Comparison of ENCODE assay signal across 12 mouse cellular contexts in the genomic region with DNA sequence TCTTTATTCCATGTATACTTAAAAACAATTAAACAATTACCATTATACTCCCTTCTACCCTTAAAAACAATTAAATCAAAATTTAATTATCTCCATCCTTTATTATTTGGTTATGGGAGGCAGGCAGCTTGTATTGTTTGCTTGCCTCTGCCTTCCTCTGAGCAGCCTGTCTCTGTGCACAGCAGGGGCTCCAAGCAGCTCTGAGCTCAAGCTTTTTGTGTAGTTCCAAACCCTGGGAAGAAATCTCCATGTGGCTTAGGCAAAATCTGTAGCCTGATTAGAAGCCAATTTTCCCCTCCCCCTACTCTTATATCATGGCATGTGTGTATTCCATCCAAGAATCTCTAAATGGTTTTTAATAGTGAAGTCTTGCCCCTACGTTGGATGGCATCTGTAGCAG.
"Had no signal": no experiment of that assay in that cellular context is flagged by ENCODE, and none has a peak within 500 bp of the region (broad histone marks: within the 10 kb centered on the region; RNA-seq: fewer than 3 reads in every experiment).

No protein-coding gene starts in this region.

- H3K4me3 ChIP-seq: layer of hippocampus, adult 2 months; left cerebral cortex, adult 2 months; limb, embryonic 15.5 days; liver, embryonic 12.5 days; midbrain, embryonic 13.5 days had no signal

- H3K36me3 ChIP-seq: limb, embryonic 15.5 days; liver, embryonic 12.5 days; midbrain, embryonic 13.5 days had no signal

- H3K9me3 ChIP-seq: limb, embryonic 15.5 days; liver, embryonic 12.5 days had no signal

- H3K27ac ChIP-seq: layer of hippocampus, adult 2 months; left cerebral cortex, adult 2 months; limb, embryonic 15.5 days; liver, embryonic 12.5 days; midbrain, embryonic 13.5 days; stomach, postnatal 0 days had no signal

- H3K9ac ChIP-seq: limb, embryonic 15.5 days; liver, embryonic 12.5 days; lung, embryonic 14.5 days; midbrain, embryonic 13.5 days had no signal

- H3K4me2 ChIP-seq: limb, embryonic 15.5 days; liver, embryonic 12.5 days; lung, embryonic 14.5 days; midbrain, embryonic 13.5 days had no signal

- DNase-seq: kidney, postnatal 10 days; kidney, postnatal 4 days; lung, embryonic 14.5 days; lung, postnatal 10 days; lung, postnatal 4 days; thymus, postnatal 4 days had no signal

- H3K4me1 ChIP-seq: limb, embryonic 15.5 days; liver, embryonic 12.5 days; midbrain, embryonic 13.5 days had no signal

- H3K27me3 ChIP-seq: limb, embryonic 15.5 days; liver, embryonic 12.5 days; midbrain, embryonic 13.5 days had no signal

- ATAC-seq: liver, embryonic 12.5 days; midbrain, embryonic 13.5 days had no signal
